Mouse (Mus musculus): Measurements from ENCODE around the gene Ptgir. TPM values are rescaled to one million over a fixed set of nuclear protein-coding genes. Genes with fewer than 3 reads are reported as not detected.

Ptgir gene
- polyA plus RNA-seq, 1 experiment = 1.7 TPM

GRCm38 (mm10) chr7:16955712-16956111 lies 49.4 kb downstream of the Ptgir start:
- Histone ChIP-seq H3K27ac (ENCODE audit: insufficient read depth, low read depth, low read length) (no peak overlapping the region), H3K4me3 (ENCODE audit: low read depth, low read length) (no peak overlapping the region), H3K27me3 (ENCODE audit: control insufficient read depth, insufficient read depth, low read length) (no peaks in the 10 kb centered on the region; the same call in 1 of the 2 replicates), H3K36me3 (ENCODE audit: control insufficient read depth, insufficient read depth, low read length) (no peaks in the 10 kb centered on the region), H3K4me1 (ENCODE audit: control insufficient read depth, insufficient read depth, insufficient read length, low read length) (no peaks in the 10 kb centered on the region)
- TF ChIP-seq POLR2A (IDR thresholded peaks at IDR 0.05; ENCODE audit: low read depth, low read length) (no peak), CTCF (IDR thresholded peaks at IDR 0.05; ENCODE audit: extremely low read depth, insufficient read length, insufficient replicate concordance, low read depth, low read length) (no peak)
- WGBS = 67% methylated on average over 4 of the region's 4 CpGs

DNA sequence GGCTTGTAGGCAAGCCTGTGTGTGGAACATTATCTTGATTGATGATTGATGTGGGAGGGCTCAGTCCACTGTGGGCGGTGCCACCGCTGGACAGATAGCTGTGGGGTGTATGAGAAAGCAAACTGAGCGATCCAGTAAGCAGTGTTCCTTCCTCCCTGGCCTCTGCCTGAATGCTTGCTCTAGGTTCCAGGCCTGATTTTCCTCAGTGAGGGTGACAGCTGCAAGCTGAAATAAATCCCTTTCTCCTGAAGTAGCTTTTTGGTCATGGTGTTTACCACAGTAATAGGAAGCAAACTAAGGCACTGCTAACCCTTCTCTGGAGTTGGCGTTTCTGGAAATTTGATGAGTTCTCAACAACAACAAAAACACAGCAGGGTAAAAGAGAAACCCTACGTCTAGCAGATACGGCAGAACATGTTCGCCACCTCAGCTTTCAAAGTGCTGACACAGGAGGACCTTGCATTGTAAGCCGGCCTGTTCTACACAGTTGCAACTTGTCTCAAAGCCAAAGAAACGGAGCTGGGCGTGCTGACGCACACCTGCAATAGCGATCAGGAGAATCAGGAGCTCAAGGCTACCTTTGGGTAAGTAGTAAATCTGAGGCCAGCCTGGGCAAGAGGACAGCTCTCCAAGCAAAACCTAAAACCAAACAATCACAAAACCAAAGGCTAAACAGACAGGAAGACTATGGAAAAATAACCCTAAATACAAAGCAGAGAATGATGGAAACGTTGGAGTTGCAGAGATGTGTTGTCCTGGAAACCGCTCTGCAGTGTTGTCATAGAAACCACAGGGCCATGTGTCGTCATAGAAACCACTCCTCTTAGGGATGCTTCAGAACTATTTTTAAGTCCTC lies 50.3 kb downstream of the Ptgir start:
- peaks cover 5% of the 10 kb centered on the region; the same call in 1 of the 2 replicates for H3K4me1 ChIP-seq (ENCODE audit: control insufficient read depth, insufficient read depth, insufficient read length, low read length)
- H3K27me3 ChIP-seq (ENCODE audit: control insufficient read depth, insufficient read depth, low read length) = no peaks in the 10 kb centered on the region; the same call in 1 of the 2 replicates
- no peaks in the 10 kb centered on the region for H3K36me3 ChIP-seq (ENCODE audit: control insufficient read depth, insufficient read depth, low read length)
- WGBS = 60% methylated on average over 15 of the region's 15 CpGs
- H3K4me3 ChIP-seq (ENCODE audit: low read depth, low read length) = no peak overlapping the region
- no peak overlapping the region for H3K27ac ChIP-seq (ENCODE audit: insufficient read depth, low read depth, low read length)
- no peak for TF ChIP-seq POLR2A (IDR thresholded peaks at IDR 0.05; ENCODE audit: low read depth, low read length)
- TF ChIP-seq CTCF (IDR thresholded peaks at IDR 0.05; ENCODE audit: extremely low read depth, insufficient read length, insufficient replicate concordance, low read depth, low read length) = no peak

DNA sequence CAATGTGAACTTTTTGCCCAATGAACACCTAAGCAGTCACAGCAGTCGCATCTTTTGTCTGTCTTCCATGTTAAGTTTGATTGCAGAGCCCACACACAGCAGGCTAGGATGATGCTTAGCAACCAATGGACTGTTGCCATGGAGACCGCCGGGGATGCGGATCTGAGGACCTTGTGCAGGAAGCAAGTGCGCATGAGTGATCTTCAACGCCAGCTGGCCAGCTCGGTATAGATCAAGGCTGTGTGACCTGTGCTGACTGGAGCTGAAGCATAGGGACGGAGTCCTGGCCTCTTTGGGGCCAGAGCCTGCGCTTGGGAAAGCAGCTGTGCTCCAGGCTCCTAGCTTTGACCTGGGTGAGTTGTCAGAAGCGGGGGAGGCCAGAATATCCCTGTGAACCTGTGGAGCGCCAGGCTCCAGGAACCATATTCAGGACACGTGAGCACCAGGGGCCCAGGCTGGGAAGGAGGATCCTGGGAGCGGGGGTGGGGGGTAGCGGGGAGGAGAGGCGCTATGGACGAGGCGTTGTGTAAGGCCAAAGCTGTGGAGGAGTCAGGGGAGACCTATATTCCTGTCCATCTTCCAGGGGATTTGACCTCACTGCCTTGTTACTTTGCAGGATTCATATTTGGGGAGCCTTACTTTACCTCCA lies 53.4 kb downstream of the Ptgir start, which contains the start of gene Pnmal1:
Pnmal1 (plus strand) TSS at position 141 of the 649 bp plus-strand sequence.
- H3K27ac ChIP-seq (ENCODE audit: insufficient read depth, low read depth, low read length) = no peak within 1 kb of the TSS
- no peaks in the 10 kb centered on the region; the same call in 1 of the 2 replicates for H3K27me3 ChIP-seq (ENCODE audit: control insufficient read depth, insufficient read depth, low read length)
- 39% methylated on average over 17 of the region's 17 CpGs for WGBS
- no peak within 1 kb of the TSS for H3K4me3 ChIP-seq (ENCODE audit: low read depth, low read length)
- no peak for TF ChIP-seq POLR2A (IDR thresholded peaks at IDR 0.05; ENCODE audit: low read depth, low read length)
- TF ChIP-seq CTCF (IDR thresholded peaks at IDR 0.05; ENCODE audit: extremely low read depth, insufficient read length, insufficient replicate concordance, low read depth, low read length) = no peak
- peaks cover 5% of the 10 kb centered on the region; the same call in 1 of the 2 replicates for H3K4me1 ChIP-seq (ENCODE audit: control insufficient read depth, insufficient read depth, insufficient read length, low read length)
- no peaks in the 10 kb centered on the region for H3K36me3 ChIP-seq (ENCODE audit: control insufficient read depth, insufficient read depth, low read length)

Other genes starting within 250 kb of the Ptgir start
- not detected in 2 replicates for gene Ceacam15, start 230.8 kb upstream of the Ptgir start, polyA plus RNA-seq (2012; rRNA removed)
- gene Ceacam9, start 184.6 kb upstream of the Ptgir start, polyA plus RNA-seq (2012; rRNA removed) = not detected in 2 replicates
- gene Ap2s1, start 168.1 kb upstream of the Ptgir start, polyA plus RNA-seq (2012; rRNA removed) = 276 and 540 TPM in 2 replicates
- gene Slc1a5, start 125.2 kb upstream of the Ptgir start, polyA plus RNA-seq (2012; rRNA removed) = 37.8 and 43.5 TPM in 2 replicates
- 58.9 and 119 TPM in 2 replicates for gene Strn4, start 90.6 kb upstream of the Ptgir start, polyA plus RNA-seq (2012; rRNA removed)
- 14.6 and 24.5 TPM in 2 replicates for gene Fkrp, start 89.8 kb upstream of the Ptgir start, polyA plus RNA-seq (2012; rRNA removed)
- 22.9 and 44.0 TPM in 2 replicates for gene Prkd2, start 63.6 kb upstream of the Ptgir start, polyA plus RNA-seq (2012; rRNA removed)
- 21.6 and 24.2 TPM in 2 replicates for gene Dact3, start 31.2 kb upstream of the Ptgir start, polyA plus RNA-seq (2012; rRNA removed)
- 2.1 and 2.2 TPM in 2 replicates for gene Gng8, start 14.7 kb upstream of the Ptgir start, polyA plus RNA-seq (2012; rRNA removed)
- 147 and 452 TPM in 2 replicates for gene Calm3, start 17.6 kb downstream of the Ptgir start, polyA plus RNA-seq (2012; rRNA removed)
- gene Pnmal2, start 38.2 kb downstream of the Ptgir start, polyA plus RNA-seq (2012; rRNA removed) = 1.2 and 1.4 TPM in 2 replicates
- gene Pnmal1, start 53.2 kb downstream of the Ptgir start, polyA plus RNA-seq (2012; rRNA removed) = 0.04 and 0.09 TPM in 2 replicates
- 0.05 and 0.14 TPM in 2 replicates for gene Gm42372, start 76.6 kb downstream of the Ptgir start, polyA plus RNA-seq (2012; rRNA removed)
- 0.74 and 0.85 TPM in 2 replicates for gene Ccdc8, start 86.2 kb downstream of the Ptgir start, polyA plus RNA-seq (2012; rRNA removed)
- 121 and 278 TPM in 2 replicates for gene Ppp5c, start 121.4 kb downstream of the Ptgir start, polyA plus RNA-seq (2012; rRNA removed)
- gene Hif3a, start 155.9 kb downstream of the Ptgir start, polyA plus RNA-seq (2012; rRNA removed) = 0.52 and 0.68 TPM in 2 replicates
- gene Psg16, start 167.6 kb downstream of the Ptgir start, polyA plus RNA-seq (2012; rRNA removed) = not detected in 2 replicates
- gene Ceacam3, start 243.8 kb downstream of the Ptgir start, polyA plus RNA-seq (2012; rRNA removed) = not detected in 2 replicates